Mouse (Mus musculus) bone marrow macrophage, adult 2 months (primary cell): ENCODE data around the gene Qtrt1.

ENCODE experiments used
- CTCF ChIP-seq: IDR thresholded peaks from 2 replicates; pipeline ENCODE4 v1.5.1; 2012; ENCODE audit warnings: low read depth, mild to moderate bottlenecking, low read length, moderate library complexity
- POLR2A ChIP-seq: IDR thresholded peaks from 2 replicates; pipeline ENCODE4 v1.6.1; 2012; ENCODE audit warnings: mild to moderate bottlenecking, low read depth, low read length, borderline replicate concordance

- TF ChIP-seq POLR2A: no peak
- TF ChIP-seq CTCF: no peak
These were observed 20.4 kb downstream of the Qtrt1 start for GRCm38 (mm10) chr9:21432066-21432465.
